19 mouse cellular contexts compared by ENCODE assay signal in the genomic region with DNA sequence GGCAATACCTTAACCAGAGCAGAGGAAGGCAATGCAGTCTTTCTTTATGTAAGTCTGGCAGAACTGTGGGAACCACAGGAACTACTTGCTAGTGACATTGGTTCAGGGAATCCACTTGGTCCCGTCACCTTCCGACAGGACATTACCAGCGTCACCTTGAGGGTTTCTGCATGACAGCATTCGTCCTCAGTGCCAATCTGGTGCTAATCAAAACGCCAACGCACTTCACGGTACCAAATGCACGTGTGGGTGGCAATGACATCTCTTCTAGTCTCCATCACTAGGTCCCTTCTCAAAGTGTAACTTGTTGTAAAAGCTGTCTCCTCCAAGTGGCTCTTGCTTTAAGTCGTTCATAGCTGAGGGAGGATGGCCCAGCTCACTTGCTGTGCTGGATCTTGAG.
DNase-seq lines count a peak whose midpoint lies in the region; ATAC-seq lines count a peak whose summit lies in the region.
"Had no signal": no experiment of that assay in that cellular context is flagged by ENCODE, and none has a peak within 500 bp of the region (broad histone marks: within the 10 kb centered on the region; RNA-seq: fewer than 3 reads in every experiment).

No protein-coding gene starts in this region.

- H3K27me3 ChIP-seq in heart, embryonic 10.5 days (ENCODE audit: insufficient read depth, poor library complexity, severe bottlenecking), result no peaks in the 10 kb centered on the region
- H3K27me3 ChIP-seq in midbrain, embryonic 10.5 days (ENCODE audit: low read depth, poor library complexity, severe bottlenecking), result no peaks in the 10 kb centered on the region
- H3K27me3 ChIP-seq in midbrain, embryonic 16.5 days (ENCODE audit: control insufficient read depth, insufficient read depth, low read depth, low read length), result no peaks in the 10 kb centered on the region
- H3K27me3 ChIP-seq: forebrain, embryonic 12.5 days; hindbrain, embryonic 15.5 days had no signal

- DNase-seq in heart, embryonic 10.5 days (ENCODE audit: low spot score), result no peak
- DNase-seq in heart, postnatal 4 days, result no peak
- no peak for DNase-seq in midbrain, embryonic 10.5 days (ENCODE audit: low spot score)
- no peak for DNase-seq in cerebellum, postnatal 14 days
- no peak for DNase-seq in kidney, postnatal 14 days
- DNase-seq: cerebellum, adult 18-20 months; gastrocnemius, postnatal 25 days; heart, postnatal 36 days; kidney, adult 18-20 months; left cerebral cortex, postnatal 4 days; lung, postnatal 10 days; right cerebral cortex, adult 18-20 months; thymus, postnatal 36 days had no signal

- H3K4me2 ChIP-seq in midbrain, embryonic 16.5 days (ENCODE audit: low read length), result no peak overlapping the region
- H3K4me2 ChIP-seq: forebrain, embryonic 12.5 days had no signal

- H3K9me3 ChIP-seq in heart, embryonic 10.5 days, result no peaks in the 10 kb centered on the region
- H3K9me3 ChIP-seq in midbrain, embryonic 10.5 days (replicated peaks), result no peaks in the 10 kb centered on the region
- no peaks in the 10 kb centered on the region for H3K9me3 ChIP-seq in midbrain, embryonic 16.5 days (replicated peaks; ENCODE audit: control insufficient read depth, low read length, poor library complexity, severe bottlenecking)
- H3K9me3 ChIP-seq: forebrain, embryonic 12.5 days; hindbrain, embryonic 15.5 days had no signal

- ATAC-seq in midbrain, embryonic 16.5 days, result no peak
- peak; percentile 60 for ATAC-seq in inflammation-experienced regulatory T-cells, adult 6 months

- peaks cover 2% of the 10 kb centered on the region; the same call in 1 of the 2 replicates for H3K36me3 ChIP-seq in heart, embryonic 10.5 days
- no peaks in the 10 kb centered on the region for H3K36me3 ChIP-seq in midbrain, embryonic 10.5 days
- no peaks in the 10 kb centered on the region for H3K36me3 ChIP-seq in midbrain, embryonic 16.5 days (ENCODE audit: control insufficient read depth, insufficient read depth, low read length)
- H3K36me3 ChIP-seq: forebrain, embryonic 12.5 days; hindbrain, embryonic 15.5 days had no signal

- peak overlapping the region; percentile 43; the same call in 1 of the 2 replicates for H3K27ac ChIP-seq in heart, embryonic 10.5 days
- 0 out of 2 replicates have a peak overlapping the region, but pooled peaks have one; percentile 38 for H3K27ac ChIP-seq in midbrain, embryonic 10.5 days (replicated peaks)
- H3K27ac ChIP-seq in midbrain, embryonic 16.5 days (ENCODE audit: low read length), result no peak overlapping the region
- H3K27ac ChIP-seq: forebrain, embryonic 12.5 days; hindbrain, embryonic 15.5 days; kidney, postnatal 0 days; left cerebral cortex, adult 2 months had no signal

- H3K4me1 ChIP-seq in heart, embryonic 10.5 days, result peaks cover 38% of the 10 kb centered on the region
- peaks cover 26% of the 10 kb centered on the region for H3K4me1 ChIP-seq in midbrain, embryonic 10.5 days
- H3K4me1 ChIP-seq in midbrain, embryonic 16.5 days (ENCODE audit: control insufficient read depth, insufficient read depth, low read length), result peaks cover 3% of the 10 kb centered on the region; the same call in 1 of the 2 replicates

- WGBS in heart, embryonic 10.5 days, result 77% methylated on average over 9 of the region's 9 CpGs
- 90% methylated on average over 9 of the region's 9 CpGs for WGBS in midbrain, embryonic 10.5 days
- WGBS in midbrain, embryonic 16.5 days, result 90% methylated on average over 9 of the region's 9 CpGs

- no peak overlapping the region for H3K9ac ChIP-seq in midbrain, embryonic 16.5 days (ENCODE audit: low read depth, low read length)
- H3K9ac ChIP-seq: forebrain, embryonic 12.5 days; hindbrain, embryonic 15.5 days had no signal

- no peak overlapping the region for H3K4me3 ChIP-seq in heart, embryonic 10.5 days
- H3K4me3 ChIP-seq in midbrain, embryonic 10.5 days, result no peak overlapping the region
- no peak overlapping the region for H3K4me3 ChIP-seq in midbrain, embryonic 16.5 days (ENCODE audit: low read depth, low read length)
- H3K4me3 ChIP-seq: forebrain, embryonic 12.5 days; hindbrain, embryonic 15.5 days; left cerebral cortex, adult 2 months had no signal
